Mouse (Mus musculus): Measurements from ENCODE around the gene Gm49339. TPM values are rescaled to one million over a fixed set of nuclear protein-coding genes. Genes with fewer than 3 reads are reported as not detected.

Gm49339 gene
- polyA plus RNA-seq, 2 experiments = 1.1 to 1.8 TPM

GRCm38 (mm10) chr10:51520021-51520420 lies 39.6 kb downstream of the Gm49339 start:
- DNase-seq (ENCODE audit: low read depth in 3 of 3, low spot score in 3 of 3) (no peak), ATAC-seq (ENCODE audit: insufficient read depth) (no peak)
- Histone ChIP-seq H3K9ac (replicated peaks) (no peak overlapping the region), H3K4me3 (ENCODE audit: insufficient read depth in 1 of 2, low read depth in 2 of 2, low read length in 2 of 2) (no peak overlapping the region), H3K4me1 (replicated peaks; ENCODE audit: control insufficient read depth in 2 of 2, insufficient read depth in 2 of 2, low read length in 1 of 2) (0 out of 4 replicates have a peak, but pooled peaks cover 0 to 1% of the 10 kb centered on the region in 2 experiments), H3K4me2 (ENCODE audit: low read depth) (no peak overlapping the region), H3K36me3 (replicated peaks; ENCODE audit: control insufficient read depth, insufficient read depth, low read depth) (no peaks in the 10 kb centered on the region), H3K27me3 (ENCODE audit: control insufficient read depth, insufficient read depth, low read length) (no peaks in the 10 kb centered on the region), H3K27ac (no peak overlapping the region), H3K9me3 (ENCODE audit: control insufficient read depth, low read length) (no peaks in the 10 kb centered on the region)
- no peak for TF ChIP-seq CTCF (IDR thresholded peaks at IDR 0.05; ENCODE audit: low read depth)
- no peak for TF ChIP-seq EP300 (IDR thresholded peaks at IDR 0.05; ENCODE audit: low read depth)

- no peaks in the 10 kb centered on the region for H3K27me3 ChIP-seq (ENCODE audit: control insufficient read depth, insufficient read depth, low read length)
- no peak overlapping the region for H3K27ac ChIP-seq
- H3K4me2 ChIP-seq (ENCODE audit: low read depth) = no peak overlapping the region
- H3K36me3 ChIP-seq (replicated peaks; ENCODE audit: control insufficient read depth, insufficient read depth, low read depth) = no peaks in the 10 kb centered on the region
- no peak for ATAC-seq (ENCODE audit: insufficient read depth)
- TF ChIP-seq EP300 (IDR thresholded peaks at IDR 0.05; ENCODE audit: low read depth) (no peak), CTCF (IDR thresholded peaks at IDR 0.05; ENCODE audit: low read depth) (no peak)
- no peak overlapping the region for H3K9ac ChIP-seq (replicated peaks)
- no peak overlapping the region for H3K4me3 ChIP-seq (ENCODE audit: insufficient read depth in 1 of 2, low read depth in 2 of 2, low read length in 2 of 2)
- DNase-seq (ENCODE audit: low read depth in 3 of 3, low spot score in 3 of 3) = no peak
- 0 out of 4 replicates have a peak, but pooled peaks cover 0 to 1% of the 10 kb centered on the region in 2 experiments for H3K4me1 ChIP-seq (replicated peaks; ENCODE audit: control insufficient read depth in 2 of 2, insufficient read depth in 2 of 2, low read length in 1 of 2)
- no peaks in the 10 kb centered on the region for H3K9me3 ChIP-seq (ENCODE audit: control insufficient read depth, low read length)
Observed at GRCm38 (mm10) chr10:51521453-51521852, 41.0 kb downstream of the Gm49339 start.

- TF ChIP-seq EP300 (IDR thresholded peaks at IDR 0.05; ENCODE audit: low read depth) (no peak), CTCF (IDR thresholded peaks at IDR 0.05; ENCODE audit: low read depth) (no peak)
- Histone ChIP-seq H3K36me3 (replicated peaks; ENCODE audit: control insufficient read depth, insufficient read depth, low read depth) (no peaks in the 10 kb centered on the region), H3K9ac (replicated peaks) (no peak overlapping the region), H3K27ac (no peak overlapping the region), H3K4me1 (replicated peaks; ENCODE audit: control insufficient read depth in 2 of 2, insufficient read depth in 2 of 2, low read length in 1 of 2) (peaks cover 0 to 9% of the 10 kb centered on the region in 2 experiments; a peak in 2 of 4 replicates), H3K27me3 (ENCODE audit: control insufficient read depth, insufficient read depth, low read length) (no peaks in the 10 kb centered on the region), H3K4me3 (ENCODE audit: insufficient read depth in 1 of 2, low read depth in 2 of 2, low read length in 2 of 2) (peak overlapping the region in 1 of 2 experiments; percentile 17; a peak in 1 of 4 replicates), H3K9me3 (ENCODE audit: control insufficient read depth, low read length) (no peaks in the 10 kb centered on the region), H3K4me2 (ENCODE audit: low read depth) (no peak overlapping the region)
- WGBS (ENCODE audit: insufficient replicate concordance) = 37% methylated on average over 7 of the region's 7 CpGs
- DNase-seq (ENCODE audit: low read depth in 3 of 3, low spot score in 3 of 3) (no peak), ATAC-seq (ENCODE audit: insufficient read depth) (no peak)
Observed at GRCm38 (mm10) chr10:51526090-51526489, 45.7 kb downstream of the Gm49339 start.

DNA sequence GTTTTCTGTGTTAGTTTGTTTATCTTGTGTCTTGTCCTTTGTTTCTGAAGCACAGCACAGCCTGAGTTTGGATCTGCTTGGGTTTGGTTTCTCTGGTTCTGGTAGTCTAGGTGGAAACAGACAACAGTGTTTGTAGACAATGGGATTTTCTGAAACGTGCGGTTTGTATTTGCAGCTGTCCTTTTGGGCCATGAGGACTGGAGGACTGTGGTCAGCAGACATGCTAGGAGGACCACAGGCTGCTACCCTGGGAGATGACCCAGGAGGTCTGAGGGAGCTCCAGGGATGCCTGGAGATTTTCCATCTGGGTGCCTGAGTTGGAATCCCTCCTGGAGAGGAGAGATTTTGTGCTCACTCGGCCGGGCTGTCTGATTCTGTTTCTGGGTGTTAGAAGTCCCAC lies 46.2 kb downstream of the Gm49339 start:
- TF ChIP-seq EP300 (IDR thresholded peaks at IDR 0.05; ENCODE audit: low read depth) (no peak), CTCF (IDR thresholded peaks at IDR 0.05; ENCODE audit: low read depth) (no peak)
- H3K4me2 ChIP-seq (ENCODE audit: low read depth) = no peak overlapping the region
- no peak for ATAC-seq (ENCODE audit: insufficient read depth)
- H3K36me3 ChIP-seq (replicated peaks; ENCODE audit: control insufficient read depth, insufficient read depth, low read depth) = no peaks in the 10 kb centered on the region
- no peak for DNase-seq (ENCODE audit: low read depth in 3 of 3, low spot score in 3 of 3)
- no peaks in the 10 kb centered on the region for H3K27me3 ChIP-seq (ENCODE audit: control insufficient read depth, insufficient read depth, low read length)
- peak overlapping the region in 1 of 2 experiments; percentile 17; a peak in 1 of 4 replicates for H3K4me3 ChIP-seq (ENCODE audit: insufficient read depth in 1 of 2, low read depth in 2 of 2, low read length in 2 of 2)
- no peak overlapping the region for H3K27ac ChIP-seq
- H3K4me1 ChIP-seq (replicated peaks; ENCODE audit: control insufficient read depth in 2 of 2, insufficient read depth in 2 of 2, low read length in 1 of 2) = peaks cover 0 to 9% of the 10 kb centered on the region in 2 experiments; a peak in 2 of 4 replicates
- WGBS (ENCODE audit: insufficient replicate concordance) = 60% methylated on average over 4 of the region's 4 CpGs
- H3K9me3 ChIP-seq (ENCODE audit: control insufficient read depth, low read length) = no peaks in the 10 kb centered on the region
- no peak overlapping the region for H3K9ac ChIP-seq (replicated peaks)

GRCm38 (mm10) chr10:51528840-51529434 lies 48.5 kb downstream of the Gm49339 start:
- H3K27ac ChIP-seq = no peak overlapping the region
- H3K4me2 ChIP-seq (ENCODE audit: low read depth) = no peak overlapping the region
- TF ChIP-seq CTCF (IDR thresholded peaks at IDR 0.05; ENCODE audit: low read depth) (no peak), EP300 (IDR thresholded peaks at IDR 0.05; ENCODE audit: low read depth) (no peak)
- no peak overlapping the region for H3K9ac ChIP-seq (replicated peaks)
- DNase-seq (ENCODE audit: low read depth in 3 of 3, low spot score in 3 of 3) (no peak), ATAC-seq (ENCODE audit: insufficient read depth) (no peak)
- no peak overlapping the region for H3K4me3 ChIP-seq (ENCODE audit: insufficient read depth in 1 of 2, low read depth in 2 of 2, low read length in 2 of 2)
- H3K36me3 ChIP-seq (replicated peaks; ENCODE audit: control insufficient read depth, insufficient read depth, low read depth) = no peaks in the 10 kb centered on the region
- H3K9me3 ChIP-seq (ENCODE audit: control insufficient read depth, low read length) = no peaks in the 10 kb centered on the region
- no peaks in the 10 kb centered on the region for H3K27me3 ChIP-seq (ENCODE audit: control insufficient read depth, insufficient read depth, low read length)
- WGBS (ENCODE audit: insufficient replicate concordance) = 11% methylated on average over 8 of the region's 8 CpGs
- H3K4me1 ChIP-seq (replicated peaks; ENCODE audit: control insufficient read depth in 2 of 2, insufficient read depth in 2 of 2, low read length in 1 of 2) = peaks cover 0 to 7% of the 10 kb centered on the region in 2 experiments; a peak in 2 of 4 replicates
